Mouse (Mus musculus): ENCODE measurements at regions not wholly inside any gene's neighbourhood (a gene's known extent, or its start where the extent isn't known, plus 50 kb on each side); places are given as distances from the start of the nearest gene placed in this dataset.

DNA sequence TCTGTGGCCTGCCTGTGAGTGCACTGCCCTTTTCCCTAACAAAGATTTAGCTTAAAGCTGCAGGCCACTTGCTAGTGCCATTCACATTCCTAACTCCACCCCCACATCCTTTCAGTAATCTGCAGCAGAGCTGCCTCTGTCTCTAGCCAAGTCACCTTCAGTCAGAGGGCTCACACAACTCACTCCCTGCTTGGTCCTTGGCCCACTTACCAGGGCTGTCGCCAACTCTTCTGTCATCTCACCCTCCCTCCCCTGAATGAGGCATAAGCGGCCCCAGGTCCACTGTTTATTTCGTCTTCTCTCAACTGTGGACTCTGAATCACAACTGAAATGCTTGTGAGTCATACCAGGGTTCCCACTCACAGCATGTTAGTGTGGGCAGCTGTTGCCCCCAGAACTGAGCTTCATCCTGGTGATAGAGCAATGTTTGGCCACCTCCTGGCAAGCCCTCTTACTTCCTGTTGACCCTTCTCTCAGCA lies 85.5 kb upstream of the Nrp1 start:
- DNase-seq (ENCODE audit: inconsistent age in 2 of 2, low spot score in 1 of 2), result peak; percentile 87 to 93

DNA sequence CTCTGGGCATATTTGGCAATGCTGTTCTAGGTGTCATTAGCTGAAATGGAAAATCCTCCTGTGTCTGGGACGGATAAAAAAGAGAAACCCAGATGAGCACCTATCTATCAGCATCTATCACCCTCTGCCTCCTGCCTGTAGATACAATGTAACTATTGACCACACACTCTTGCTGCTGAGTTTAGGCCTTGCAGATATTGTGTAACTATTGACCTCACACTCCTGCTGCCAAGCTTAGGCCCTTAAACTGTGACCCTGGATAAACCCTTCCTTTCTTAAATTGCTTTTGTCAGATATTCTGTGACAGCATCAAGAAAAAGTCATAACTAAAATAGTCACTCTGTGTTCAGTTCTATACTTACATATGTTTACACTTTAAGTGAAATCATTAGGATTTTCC lies 81.9 kb upstream of the Nrp1 start:
- peak in 1 of 2 experiments; percentile 52 for DNase-seq (ENCODE audit: inconsistent age in 2 of 2, low spot score in 1 of 2)

DNA sequence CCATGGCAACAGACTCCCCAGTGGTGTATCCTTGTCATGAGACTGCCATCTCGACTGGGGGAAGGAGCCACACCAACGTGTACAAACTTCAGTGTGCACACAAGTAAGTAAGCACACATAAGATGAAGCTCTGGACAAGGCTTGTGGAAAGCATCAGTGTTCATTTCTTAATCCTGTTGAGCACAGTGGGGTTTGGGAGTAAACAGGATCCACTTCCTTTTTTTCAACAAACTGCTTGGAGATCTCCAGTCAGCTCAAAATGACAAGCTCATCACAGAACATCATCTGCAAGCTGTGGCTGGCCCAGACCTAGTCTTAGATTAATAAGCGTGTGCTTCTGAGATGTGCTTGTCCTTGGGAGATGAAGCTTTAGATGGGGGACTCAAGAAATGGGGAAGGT lies 75.6 kb upstream of the Nrp1 start:
- DNase-seq (ENCODE audit: inconsistent age in 2 of 2, low spot score in 1 of 2), result no peak

DNA sequence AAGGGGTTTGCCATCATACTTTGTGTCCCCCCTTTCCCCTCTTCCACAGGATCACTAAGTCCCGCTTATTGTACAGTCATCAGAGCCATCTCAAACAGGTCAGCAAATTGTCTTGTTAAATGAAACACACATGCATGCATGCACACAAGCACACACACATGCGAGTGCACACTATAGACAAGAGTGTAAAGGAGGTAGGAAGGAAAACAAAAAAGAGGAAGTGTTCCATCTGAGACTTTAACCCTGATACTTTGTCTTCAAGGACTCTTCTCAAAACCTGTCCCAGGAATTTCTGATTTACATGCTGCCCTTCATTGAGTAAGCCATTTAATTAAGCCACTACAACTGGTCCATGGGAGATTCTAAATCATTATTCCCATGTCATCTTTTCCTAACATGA lies 75.0 kb upstream of the Nrp1 start:
- DNase-seq (ENCODE audit: inconsistent age in 2 of 2, low spot score in 1 of 2), result no peak

DNA sequence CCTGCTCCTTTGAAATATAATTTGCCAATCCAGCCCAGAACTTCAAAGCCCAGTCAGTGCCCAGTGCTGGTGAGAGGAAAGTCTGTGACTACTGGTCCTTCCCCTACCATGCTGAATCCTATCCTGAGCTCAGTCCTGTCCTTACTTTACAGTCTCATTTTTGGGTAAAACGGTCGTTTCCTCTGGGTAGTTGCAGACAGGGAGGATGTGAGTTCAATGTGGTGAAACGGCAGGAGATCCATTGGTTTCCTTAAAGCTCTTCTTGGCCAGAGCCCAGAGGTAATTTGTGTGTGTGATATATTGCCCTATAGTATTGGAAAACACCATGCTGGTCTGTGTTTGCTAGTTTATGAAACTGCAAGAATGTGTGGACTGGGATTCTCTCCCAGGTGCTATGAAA lies 73.6 kb upstream of the Nrp1 start:
- DNase-seq (ENCODE audit: inconsistent age in 2 of 2, low spot score in 1 of 2), result no peak

DNA sequence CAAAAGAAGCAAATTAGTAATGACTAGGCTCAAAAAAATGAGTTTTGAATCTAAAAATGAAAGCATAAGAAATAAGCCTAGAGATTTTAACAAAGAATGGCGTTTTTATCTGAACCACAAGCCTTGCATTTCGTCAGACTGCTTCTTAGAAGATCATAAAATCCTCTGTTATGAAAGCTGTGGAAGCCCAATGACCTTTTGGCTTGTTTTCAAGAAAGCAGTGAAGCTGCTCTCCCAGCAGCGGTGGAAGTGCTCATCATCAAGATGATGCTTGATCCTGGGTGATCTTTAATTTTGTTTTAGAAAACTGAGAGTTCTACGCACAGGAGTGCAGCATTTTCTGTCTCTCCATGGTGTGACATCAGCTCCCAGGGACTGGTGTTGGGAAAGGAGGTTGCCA lies 68.3 kb upstream of the Nrp1 start:
- DNase-seq (ENCODE audit: inconsistent age in 2 of 2, low spot score in 1 of 2), result peak in 1 of 2 experiments; percentile 48

DNA sequence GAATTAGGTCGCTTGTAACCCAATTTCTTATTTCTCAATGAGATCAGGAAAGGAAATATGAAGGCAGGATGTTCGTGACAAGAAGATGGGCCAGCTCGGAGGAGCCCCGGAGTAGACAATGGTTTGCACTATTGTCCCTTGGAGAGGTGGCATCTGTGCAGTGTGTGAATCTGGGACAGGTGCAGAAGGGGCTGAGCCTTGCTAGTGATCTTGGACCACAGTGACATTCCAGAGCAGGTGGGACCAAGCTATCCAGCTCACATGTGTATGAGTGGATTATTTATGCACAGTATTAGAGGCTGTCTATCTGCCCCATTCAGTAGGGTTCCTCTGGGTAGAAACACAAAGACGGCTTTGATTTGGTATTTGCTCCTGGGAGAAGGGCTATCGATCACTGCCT lies 66.0 kb upstream of the Nrp1 start:
- DNase-seq (ENCODE audit: inconsistent age in 2 of 2, low spot score in 1 of 2), result no peak

DNA sequence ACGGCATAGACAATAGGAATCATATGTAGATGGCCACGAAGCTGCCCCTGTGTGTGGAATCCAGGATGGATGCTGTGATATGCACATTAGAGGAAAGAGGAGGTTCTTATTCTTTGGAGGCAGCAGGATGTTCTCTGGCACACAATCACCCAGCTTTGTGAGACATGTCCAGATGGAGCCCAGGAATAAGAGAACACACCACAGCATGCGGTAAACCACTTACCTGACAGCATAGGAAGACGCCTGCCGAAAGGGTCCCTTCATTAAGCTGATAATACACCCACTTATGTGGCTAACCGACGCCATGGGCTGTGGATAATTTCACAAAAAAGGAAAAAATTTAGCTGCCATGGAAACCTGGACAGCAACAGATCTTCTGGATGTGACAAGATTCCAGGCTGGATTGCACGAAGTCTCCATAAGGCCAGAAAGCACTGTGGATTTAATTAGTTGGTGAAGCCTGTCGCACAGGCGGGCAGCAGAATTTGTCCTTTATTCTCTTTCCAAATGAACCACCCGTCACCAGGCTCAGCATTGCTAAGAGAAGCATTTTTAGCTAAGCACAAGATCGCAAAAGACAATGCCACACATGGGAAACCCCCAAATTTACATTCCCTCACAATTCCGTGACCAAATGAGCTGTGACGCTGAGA lies 61.5 kb upstream of the Nrp1 start:
- no peak for DNase-seq (ENCODE audit: inconsistent age in 2 of 2, low spot score in 1 of 2)

DNA sequence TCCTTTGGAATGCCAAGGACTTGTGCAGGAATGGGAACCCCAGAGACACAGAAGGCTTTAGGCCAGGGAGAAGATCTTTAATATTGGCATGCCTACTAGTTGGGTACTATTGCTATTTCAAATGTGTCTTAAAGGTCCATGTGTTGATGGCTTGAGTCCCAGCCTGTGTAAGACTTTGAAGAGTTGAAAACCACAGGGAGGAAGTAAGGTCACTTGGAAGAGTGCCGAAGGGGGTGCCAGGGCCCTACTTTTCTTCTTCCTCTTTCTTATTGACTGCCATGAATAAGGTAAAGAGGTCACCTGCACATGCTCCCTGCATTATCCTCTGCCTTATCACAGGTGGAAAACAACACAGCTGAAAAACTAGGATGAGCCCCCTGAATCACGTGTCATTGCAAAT lies 56.1 kb upstream of the Nrp1 start:
- DNase-seq (ENCODE audit: inconsistent age in 2 of 2, low spot score in 1 of 2), result peak in 1 of 2 experiments; percentile 33

Measured in adrenal gland, adult (tissue).